Mouse (Mus musculus) cerebellum, postnatal 36 days (tissue): ENCODE measurements around the gene Ppih.

Experiments
- DNase-seq, 2 experiments: peaks; one replicate each; pipeline ENCODE4 v3.0.0; 2021 to 2022; ENCODE audit warnings: mixed read lengths in 2 of 2

The Ppih gene

GRCm38 (mm10) chr4:119320131-119320830 is at the start of gene Ppih:
Gene Ppih, minus strand, starts transcription at chr4:119320546.
- peak; percentile 97 for DNase-seq

- no peak for DNase-seq
Observed at GRCm38 (mm10) chr4:119369460-119369859, 49.1 kb upstream of the Ppih start.

- DNase-seq = no peak
Observed at GRCm38 (mm10) chr4:119366758-119367526, 46.6 kb upstream of the Ppih start.

- no peak for DNase-seq
Observed at GRCm38 (mm10) chr4:119362231-119362630, 41.9 kb upstream of the Ppih start.

GRCm38 (mm10) chr4:119359196-119359971 is 39.0 kb upstream of the Ppih start:
- no peak for DNase-seq

- DNase-seq = no peak
Observed at GRCm38 (mm10) chr4:119345508-119345907, 25.2 kb upstream of the Ppih start.

- peak; percentile 30 to 49 for DNase-seq
Observed at GRCm38 (mm10) chr4:119338861-119339361, 18.6 kb upstream of the Ppih start.

- no peak for DNase-seq
Observed at GRCm38 (mm10) chr4:119338422-119338821, 18.1 kb upstream of the Ppih start.

GRCm38 (mm10) chr4:119333487-119333886 is 13.1 kb upstream of the Ppih start:
- DNase-seq = no peak

- DNase-seq = peak in 1 of 2 experiments; percentile 12
Observed at GRCm38 (mm10) chr4:119320896-119321550, 677 bp upstream of the Ppih start.

GRCm38 (mm10) chr4:119313756-119314155 is 6.6 kb downstream of the Ppih start:
- no peak for DNase-seq

GRCm38 (mm10) chr4:119305418-119305817 is 14.9 kb downstream of the Ppih start:
- DNase-seq = no peak

- no peak for DNase-seq
Observed at GRCm38 (mm10) chr4:119303291-119303690, 17.1 kb downstream of the Ppih start.

- DNase-seq = no peak
Observed at GRCm38 (mm10) chr4:119301777-119302176, 18.6 kb downstream of the Ppih start.

GRCm38 (mm10) chr4:119300761-119301160 is 19.6 kb downstream of the Ppih start:
- DNase-seq = no peak

- no peak for DNase-seq
Observed at GRCm38 (mm10) chr4:119297361-119297760, 23.0 kb downstream of the Ppih start.

- DNase-seq = peak in 1 of 2 experiments; percentile 13
Observed at GRCm38 (mm10) chr4:119295134-119295453, 25.3 kb downstream of the Ppih start.

- peak; percentile 100 for DNase-seq
Observed at GRCm38 (mm10) chr4:119294415-119295133, 25.8 kb downstream of the Ppih start, which contains the start of gene Ybx1. Gene Ybx1, minus strand, starts transcription at chr4:119294604.

- peak; percentile 29 to 31 for DNase-seq
Observed at GRCm38 (mm10) chr4:119293574-119294258, 26.6 kb downstream of the Ppih start.

- DNase-seq = peak; percentile 12 to 36
Observed at GRCm38 (mm10) chr4:119292771-119293573, 27.4 kb downstream of the Ppih start.
